Mouse (Mus musculus): ENCODE measurements at regions not wholly inside any gene's neighbourhood (a gene's known extent, or its start where the extent isn't known, plus 50 kb on each side); places are given as distances from the start of the nearest gene placed in this dataset.
A peak's percentile ranks its signal among the peaks of the same experiment; 100 is the strongest.

DNA sequence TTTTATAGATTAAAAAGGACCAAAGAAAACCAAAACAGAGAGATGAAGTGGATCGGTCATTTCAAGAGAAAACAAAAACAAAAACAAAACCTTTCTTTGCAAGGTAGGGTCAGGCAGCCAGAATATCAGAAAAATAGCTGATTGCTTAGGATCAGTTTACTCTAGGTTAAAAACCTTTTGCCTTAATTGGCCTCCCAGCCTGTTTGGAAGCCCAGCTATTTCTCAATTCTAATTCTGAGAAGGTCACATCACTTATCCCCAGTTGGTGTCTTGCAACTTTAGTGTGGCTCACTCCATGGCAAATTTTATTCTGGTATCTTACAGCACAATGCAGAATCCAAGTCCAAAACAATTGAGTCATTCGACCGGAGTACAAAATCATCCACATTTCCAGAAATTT is 70.0 kb downstream of the 1190002N15Rik start:
- no peak for DNase-seq (ENCODE audit: low spot score in 2 of 2)

DNA sequence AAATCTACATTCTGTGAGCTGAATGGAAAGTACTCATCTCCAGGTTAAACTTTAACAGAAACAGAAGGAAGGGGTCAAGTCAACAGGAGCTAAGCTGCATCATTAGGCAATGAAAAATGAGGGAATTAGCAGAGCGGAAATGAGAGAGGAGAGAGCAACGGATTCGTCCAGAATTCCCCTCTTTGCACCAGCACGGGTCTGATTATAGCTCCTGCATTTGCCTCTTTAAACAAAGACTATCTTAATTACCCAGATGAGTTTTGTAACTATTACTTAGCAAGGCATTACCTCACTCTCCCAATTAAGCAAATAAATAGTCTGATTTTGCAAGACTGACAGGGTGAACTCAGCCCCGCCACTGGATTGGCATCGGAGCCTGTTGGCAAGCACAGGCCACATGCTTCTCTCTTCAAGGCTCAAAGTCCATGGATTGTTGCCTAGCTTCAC is 81.8 kb downstream of the 1190002N15Rik start:
- no peak for DNase-seq (ENCODE audit: low spot score in 2 of 2)

DNA sequence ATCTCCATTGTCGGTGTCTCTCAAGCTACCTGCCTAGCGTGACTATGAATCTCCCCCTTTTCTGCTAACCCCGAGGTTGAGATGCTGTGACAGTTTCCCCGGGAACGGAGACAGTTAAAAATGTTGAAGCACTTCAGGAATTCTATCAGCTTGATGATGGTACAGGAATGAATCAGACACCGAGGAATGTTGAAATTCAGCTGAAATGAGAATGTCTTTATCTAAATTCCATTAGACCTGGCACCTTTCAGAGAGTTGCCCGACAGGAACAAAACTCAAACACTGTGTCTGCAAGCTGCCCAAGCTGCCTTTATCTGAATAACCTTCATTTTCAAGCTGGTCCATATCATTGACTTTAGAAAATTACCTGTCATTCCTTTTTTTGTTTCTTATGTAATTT is 82.4 kb downstream of the 1190002N15Rik start:
- no peak for DNase-seq (ENCODE audit: low spot score in 2 of 2)

DNA sequence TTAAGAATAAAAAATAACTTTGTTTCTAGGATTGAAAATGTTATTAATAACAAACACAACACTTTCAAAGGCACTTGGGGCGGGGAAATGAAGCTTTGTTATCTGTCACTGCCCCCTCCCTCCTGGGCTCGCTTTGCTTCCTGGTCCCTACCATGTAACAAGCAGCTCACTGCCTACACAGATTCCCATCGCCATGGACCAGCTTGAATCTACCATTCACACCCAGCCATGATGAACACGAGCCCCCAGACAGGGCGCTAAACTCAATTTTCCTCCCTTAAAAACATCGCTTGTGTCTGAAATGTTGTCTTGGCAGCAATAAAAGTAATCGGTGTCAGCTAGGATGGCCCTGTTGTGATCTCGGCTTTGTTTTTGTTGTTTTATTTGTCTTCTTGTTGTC is 88.0 kb downstream of the 1190002N15Rik start:
- DNase-seq (ENCODE audit: low spot score in 2 of 2): no peak

DNA sequence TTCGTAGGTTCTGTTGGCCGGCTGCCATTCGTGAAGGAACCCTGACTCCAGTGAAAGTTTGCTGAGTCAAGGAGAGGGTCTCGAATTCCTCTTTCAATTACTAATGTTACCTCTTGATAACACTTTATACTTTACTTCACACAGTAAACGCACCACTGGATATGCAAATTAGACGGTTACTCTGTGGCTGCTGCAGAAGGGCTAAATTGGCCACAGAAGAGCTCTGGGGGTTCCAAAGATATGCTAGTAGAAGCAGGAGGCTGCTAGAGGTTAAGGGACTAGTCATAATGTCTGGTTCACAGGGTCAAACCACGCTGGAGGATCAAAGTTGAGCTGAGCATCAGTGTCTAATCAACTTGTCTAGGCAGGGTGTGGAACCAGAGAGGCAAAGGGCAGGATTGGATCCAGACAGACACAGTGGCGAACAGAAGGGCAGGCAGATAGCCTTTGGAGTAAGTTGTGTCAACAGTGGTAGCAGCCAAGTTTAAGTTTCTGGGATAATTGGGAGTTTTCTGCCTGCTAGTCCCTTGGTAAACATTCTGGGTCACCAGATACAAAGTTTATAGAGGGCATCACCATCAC is 91.6 kb downstream of the 1190002N15Rik start:
- no peak for DNase-seq (ENCODE audit: low spot score in 2 of 2)

DNA sequence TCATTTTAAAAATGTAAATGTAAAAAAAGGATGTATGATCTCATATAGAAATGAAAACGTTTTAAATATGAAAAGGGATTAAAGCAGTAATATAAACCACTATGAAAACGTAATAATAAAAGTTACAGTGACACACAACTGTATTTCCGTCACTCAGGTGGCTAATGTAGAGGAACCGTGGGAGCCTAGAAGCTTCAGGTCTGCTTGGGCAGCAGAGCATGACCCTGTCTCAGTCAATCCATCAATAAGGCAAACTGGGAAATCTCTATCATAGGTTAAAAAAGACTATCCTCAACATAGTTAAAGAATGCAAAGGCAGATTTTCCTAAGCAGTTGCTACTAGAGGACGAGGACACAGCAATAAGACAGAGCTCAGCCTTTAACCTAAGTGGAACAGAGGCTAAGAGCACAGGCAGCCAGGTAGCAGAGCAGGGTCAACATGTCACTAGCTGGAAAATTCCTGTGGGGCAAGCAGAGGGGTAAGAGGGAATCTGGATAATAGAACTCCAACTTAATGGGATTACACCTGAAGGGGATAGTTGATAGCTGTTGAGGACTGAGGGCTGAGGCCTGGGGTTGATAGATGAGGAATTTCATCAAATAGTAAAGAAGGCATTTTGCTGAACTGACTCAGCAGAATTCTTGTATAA is 93.6 kb downstream of the 1190002N15Rik start:
- DNase-seq (ENCODE audit: low spot score in 2 of 2): no peak

DNA sequence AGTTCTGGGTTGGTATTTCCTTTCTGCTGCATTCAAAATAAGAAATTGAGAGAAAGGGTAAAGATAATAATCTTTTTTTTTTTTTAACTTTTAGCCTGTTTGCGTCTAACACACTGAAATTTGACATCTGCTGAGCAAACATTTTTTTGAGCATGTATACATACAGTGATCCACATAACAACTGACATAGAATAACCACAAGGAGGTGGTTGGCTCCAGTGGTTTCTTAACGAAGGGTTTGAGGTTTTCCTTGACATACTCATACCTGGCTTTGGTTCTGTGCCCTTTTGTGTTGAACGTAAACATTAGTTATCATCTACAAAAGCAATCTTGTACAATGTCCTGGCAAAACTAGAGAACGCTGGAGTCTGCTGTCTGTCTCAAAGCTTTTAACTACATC is 96.5 kb downstream of the 1190002N15Rik start:
- DNase-seq (ENCODE audit: low spot score in 2 of 2): peak; percentile 8 to 19

DNA sequence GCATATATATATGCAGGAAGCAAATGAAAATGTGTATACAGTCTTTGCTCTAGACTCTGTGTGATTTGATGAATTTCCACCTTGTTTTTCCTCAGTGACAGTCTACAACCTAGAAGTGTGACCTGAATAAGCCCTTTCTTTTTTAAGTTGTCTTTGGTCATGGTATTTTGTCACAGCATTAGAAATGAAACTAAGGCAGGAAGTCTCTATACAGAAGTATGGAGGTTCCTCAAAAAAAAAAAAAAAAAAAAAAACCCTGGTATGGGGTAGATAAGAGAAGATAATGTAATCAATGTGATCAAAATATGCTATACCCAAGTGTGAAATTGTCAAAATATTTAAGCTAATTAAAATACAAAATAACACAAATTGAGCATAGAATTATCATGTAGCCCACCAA is 104.4 kb downstream of the 1190002N15Rik start:
- no peak for DNase-seq (ENCODE audit: low spot score in 2 of 2)

DNA sequence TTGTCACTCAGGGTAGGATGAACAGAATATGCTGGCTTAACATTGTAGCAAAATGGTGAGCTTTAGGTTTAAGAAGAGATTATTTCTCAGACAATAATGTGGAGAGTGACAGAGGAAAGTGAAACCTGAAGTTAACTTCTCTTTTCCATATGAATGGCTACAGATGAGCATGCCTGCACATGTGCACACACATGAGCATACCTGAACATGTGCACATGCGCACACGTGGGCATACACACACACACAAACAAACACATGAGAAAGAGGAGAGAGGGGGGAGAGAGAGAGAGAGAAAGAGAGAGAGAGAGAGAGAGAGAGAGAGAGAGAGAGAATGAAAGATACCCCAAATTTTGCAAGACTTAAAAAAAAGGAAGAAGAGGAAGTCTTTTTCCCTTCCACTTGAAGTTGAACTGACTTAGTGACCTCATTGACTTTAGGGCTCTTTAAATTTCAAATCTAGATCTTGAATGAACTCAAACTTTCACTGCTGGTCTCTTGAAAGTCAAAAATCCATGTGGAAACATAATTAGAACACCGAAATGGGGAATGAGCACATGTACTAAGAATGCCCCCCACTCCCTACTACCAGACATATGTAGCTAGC is 105.6 kb downstream of the 1190002N15Rik start:
- DNase-seq (ENCODE audit: low spot score in 2 of 2): no peak

DNA sequence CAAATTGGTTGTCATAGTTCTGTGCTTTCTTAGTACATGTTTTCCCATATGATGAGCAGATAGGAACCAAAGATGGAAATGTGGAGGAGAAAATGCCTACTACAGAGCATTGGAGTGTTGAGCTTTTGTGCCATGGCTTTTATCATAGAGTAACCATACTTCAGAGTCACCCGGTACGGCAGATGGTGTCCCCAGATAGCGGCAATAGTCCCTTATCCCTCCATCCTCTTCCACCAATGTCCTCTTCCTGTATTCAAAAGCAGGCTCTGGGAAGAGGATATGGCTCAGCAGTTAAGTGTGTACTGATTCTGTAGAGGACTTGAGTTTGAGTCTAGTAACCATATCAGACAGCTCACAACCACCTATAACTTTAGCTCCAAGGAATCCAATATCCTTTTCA is 106.3 kb downstream of the 1190002N15Rik start:
- DNase-seq (ENCODE audit: low spot score in 2 of 2): no peak

DNA sequence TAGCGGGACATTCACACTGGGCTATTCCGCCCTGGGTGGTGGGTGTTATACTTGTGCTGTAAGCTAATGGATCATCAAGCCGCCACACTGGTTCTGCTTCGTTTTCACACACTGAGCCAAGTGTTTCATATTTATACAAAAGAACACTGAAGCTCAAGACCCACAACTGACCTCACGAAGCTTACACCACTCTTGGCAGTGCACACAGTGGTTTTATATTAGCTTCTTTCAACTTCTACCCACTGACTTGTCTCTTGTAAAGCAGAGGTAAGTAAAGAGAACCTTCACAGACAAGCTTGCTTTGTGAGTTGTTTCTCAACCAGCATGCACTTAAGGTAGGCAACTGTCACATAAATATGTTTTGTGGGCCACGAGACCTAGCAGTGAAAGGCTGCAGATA is 106.9 kb downstream of the 1190002N15Rik start:
- no peak for DNase-seq (ENCODE audit: low spot score in 2 of 2)

DNA sequence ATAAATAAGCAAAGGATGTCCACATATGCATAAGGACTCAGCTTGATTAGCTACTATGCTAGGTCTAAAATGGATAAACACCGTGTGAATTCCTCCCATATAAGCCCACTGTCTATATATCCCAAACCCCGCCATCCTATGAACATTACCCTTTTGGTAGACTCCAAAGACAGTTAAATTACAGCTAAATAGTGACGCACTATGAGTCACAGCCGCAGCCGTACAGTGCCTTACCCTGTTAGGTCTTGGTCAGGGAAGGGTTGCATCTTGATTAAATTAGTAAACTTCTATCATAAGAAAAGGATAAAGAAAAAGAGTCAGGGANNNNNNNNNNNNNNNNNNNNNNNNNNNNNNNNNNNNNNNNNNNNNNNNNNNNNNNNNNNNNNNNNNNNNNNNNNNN is 111.1 kb downstream of the 1190002N15Rik start:
- no peak for DNase-seq (ENCODE audit: low spot score in 2 of 2)

DNA sequence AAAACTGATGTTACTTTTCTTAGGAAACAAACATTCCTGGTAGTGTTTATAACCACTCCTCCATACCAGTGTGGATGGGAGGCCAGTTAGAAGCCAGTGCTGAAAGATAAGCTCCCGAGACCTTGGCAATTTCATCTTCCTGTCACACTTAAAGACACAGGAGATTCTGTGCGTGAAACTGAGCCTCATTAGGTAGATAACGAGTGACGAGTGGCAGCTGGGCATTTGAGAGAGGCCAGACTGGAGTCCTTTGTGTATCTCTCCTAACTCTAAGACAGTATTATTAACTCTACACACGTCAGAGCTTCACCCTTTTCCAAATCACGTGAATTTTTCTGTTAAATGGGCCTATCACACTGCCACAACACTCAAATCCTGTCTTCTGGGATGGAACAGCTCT is 112.1 kb downstream of the 1190002N15Rik start:
- DNase-seq (ENCODE audit: low spot score in 2 of 2): no peak

DNA sequence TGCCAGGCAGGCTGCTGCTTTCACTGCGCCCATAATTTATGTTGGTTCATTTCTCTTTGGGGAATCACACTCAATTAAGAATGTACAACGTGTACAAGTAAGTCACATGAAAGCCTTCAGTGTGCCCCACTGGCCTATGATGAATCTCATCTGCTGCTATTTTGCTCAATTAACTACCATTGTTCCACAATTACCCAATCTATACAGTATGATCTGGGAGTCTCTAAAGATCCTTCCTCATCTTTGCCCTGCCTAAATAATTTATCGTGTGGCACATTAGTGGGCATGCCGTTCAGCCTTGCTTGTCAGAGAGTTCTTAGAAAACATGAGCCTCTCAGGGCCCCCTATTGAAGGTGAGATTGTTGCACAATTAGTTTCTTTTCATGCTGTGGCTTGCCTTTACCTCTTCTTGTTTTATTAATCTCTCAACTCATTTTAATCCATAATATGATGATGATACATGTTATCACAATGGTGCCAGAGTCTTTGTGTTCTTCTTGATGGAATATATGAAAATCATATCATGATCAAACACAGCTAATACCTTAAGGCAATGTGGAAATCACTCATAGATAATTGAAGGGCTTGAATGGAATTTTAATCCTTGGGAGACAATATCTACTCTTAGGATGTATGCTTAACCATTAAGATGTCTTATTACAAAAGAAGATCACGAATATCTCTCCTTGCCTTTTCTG is 113.3 kb downstream of the 1190002N15Rik start:
- no peak for DNase-seq (ENCODE audit: low spot score in 2 of 2)

DNA sequence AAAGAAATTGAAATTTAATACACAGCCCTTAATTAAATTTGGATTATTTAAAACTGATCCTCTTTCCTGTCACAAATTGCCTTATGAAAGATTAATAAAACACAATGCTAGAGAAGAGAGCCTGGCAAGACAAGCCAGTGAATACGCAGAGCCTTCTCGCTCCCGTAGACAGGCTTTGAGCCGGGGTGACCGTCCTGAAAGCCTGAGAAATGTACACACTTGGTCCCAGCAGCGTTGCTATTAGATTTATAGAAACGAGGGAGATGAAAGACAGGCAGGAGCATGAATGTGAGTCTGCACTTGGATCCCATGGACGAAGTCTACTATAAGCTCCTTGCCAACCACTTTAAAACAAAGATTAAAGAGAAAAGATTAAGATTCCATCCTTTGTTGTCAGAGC is 127.3 kb downstream of the 1190002N15Rik start:
- no peak for DNase-seq (ENCODE audit: low spot score in 2 of 2)

DNA sequence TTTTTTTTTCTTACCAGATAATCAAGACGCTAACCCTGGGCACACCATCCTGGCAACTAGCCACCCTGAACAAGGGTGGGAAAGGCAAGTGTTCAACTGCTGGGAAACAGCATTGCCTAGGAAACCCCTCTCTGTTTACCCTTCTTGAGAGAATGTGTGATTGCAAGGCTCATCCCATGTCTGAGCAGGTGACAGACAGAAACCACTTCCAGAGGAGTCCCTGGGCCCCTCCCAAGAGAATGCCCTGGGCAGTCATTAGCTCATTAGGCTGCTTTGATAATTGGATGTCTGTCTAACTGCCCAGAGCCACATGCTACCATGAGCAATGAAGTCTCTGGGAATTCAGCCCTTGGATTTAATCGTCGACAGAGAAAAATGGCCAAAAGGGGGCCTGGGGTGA is 127.8 kb downstream of the 1190002N15Rik start:
- no peak for DNase-seq (ENCODE audit: low spot score in 2 of 2)

DNA sequence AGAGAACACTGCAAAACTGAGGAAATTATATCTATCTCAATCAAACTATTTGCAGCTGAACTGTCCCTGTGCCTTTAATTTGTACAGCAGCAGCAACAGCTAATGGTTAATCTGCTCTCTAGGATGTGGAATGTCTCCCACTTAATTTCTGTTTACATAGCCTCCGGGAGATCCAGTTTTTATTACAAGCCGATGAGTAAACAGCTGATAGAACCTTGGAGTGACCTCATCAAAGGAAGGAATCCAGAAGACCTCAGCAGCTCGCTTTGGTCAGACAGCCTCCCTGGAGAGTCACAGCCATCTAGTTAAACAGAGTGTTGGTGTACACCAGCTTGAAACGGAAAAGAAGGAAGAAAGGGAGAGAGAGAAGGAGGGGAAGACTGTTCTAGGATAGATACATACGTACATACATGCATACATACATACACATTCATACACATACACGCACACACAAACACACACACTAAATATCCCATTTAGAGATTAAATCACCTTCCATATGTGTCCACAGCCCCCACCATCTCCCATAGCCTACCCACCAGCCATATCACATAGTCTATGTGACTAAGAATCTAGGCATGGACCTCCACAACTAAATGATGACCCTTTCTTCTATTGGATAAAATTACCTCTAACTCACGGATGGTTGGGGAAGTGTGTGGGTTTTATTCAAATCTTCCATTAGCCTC is 129.1 kb downstream of the 1190002N15Rik start:
- DNase-seq (ENCODE audit: low spot score in 2 of 2): no peak

DNA sequence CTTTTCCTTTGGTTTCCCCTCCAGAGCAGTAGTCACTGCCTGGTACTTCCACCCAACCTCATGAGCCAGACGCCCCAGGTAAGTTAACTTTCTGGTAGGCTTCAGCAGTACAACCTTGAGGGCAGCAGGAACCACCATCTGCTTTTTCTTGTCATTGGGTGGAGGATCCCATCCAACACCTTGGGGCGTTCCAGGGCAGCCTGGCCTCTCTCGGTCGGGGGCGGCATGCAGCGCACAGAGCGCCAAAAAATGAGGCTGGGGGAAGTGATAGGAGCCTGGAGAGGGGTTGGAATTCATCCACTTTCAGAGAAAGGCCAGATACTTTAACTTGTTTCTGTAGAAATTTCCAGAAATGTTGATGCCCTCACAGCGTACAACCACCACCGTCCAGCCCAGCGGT is 130.2 kb downstream of the 1190002N15Rik start:
- DNase-seq (ENCODE audit: low spot score in 2 of 2): no peak

DNA sequence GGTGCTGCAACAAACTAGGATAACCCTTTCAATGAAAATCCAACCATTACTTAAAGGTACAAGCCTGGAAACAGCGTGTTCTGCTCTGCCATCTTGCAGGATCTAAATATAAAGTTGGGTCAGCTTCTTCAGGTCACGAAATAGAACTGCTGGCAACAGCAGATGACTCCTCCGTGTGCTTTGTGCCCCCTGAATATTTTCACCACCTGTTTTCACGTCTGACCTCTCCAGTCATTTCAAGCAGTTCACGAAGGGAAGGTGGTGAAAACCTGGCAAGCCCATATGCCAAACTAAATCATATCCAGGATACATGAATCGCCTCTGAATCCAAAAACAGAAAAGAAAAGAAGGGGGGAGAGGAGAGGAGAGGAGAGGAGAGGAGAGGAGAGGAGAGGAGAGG is 133.3 kb downstream of the 1190002N15Rik start:
- no peak for DNase-seq (ENCODE audit: low spot score in 2 of 2)

DNA sequence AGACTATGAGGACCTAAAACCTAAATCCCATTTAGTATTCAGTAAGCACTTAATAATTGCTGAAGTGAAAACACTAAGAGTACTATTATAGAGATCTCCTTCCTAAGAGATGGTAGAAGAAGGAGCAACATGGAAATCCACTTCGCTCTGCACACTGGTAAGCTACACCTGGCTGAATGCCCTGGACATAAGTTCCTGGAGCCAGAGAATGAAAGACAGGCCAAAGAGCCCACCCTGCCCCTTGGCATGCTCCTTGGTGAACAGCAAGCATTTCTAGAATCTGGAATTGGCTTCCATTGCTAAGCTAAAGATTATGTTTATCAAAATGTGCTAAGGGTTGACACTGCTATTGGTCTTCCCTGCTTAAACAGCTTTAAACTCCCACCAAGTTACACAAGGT is 137.3 kb downstream of the 1190002N15Rik start:
- no peak for DNase-seq (ENCODE audit: low spot score in 2 of 2)

DNA sequence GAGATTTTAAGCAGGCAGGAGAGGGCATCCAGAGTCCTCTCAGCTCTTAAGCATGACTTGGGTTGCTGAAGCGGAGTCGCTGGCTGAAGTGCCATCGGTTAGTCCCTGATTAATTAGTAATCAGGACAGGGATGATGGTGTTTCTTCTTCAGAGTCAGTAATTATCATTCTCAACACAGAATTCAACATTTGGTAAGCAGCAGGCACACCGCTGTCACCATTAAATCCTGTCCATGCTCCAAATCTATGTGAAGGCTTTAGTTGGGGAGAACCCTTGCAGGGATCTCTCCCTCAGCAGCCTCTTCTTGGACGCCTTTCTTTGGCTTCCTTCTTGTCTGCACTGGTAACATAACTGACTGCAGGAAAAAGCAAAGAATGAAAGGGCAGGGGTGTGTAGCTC is 142.7 kb downstream of the 1190002N15Rik start:
- DNase-seq (ENCODE audit: low spot score in 2 of 2): no peak

DNA sequence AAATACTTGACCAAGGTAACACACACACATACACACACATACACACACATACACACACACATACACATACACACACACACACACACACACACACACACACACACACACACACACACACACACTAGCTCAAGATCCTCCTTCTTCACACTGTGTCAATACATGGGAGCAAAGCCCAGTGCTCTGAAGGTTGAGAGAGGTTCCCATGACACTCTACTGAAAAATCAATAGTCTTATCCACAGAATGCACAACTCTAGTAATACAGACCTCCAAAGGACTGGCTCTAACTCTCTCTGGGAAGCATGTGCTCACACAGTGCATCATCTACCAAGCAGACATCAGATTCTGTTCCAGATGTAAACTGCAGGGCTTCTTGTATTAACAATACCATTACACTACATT is 151.7 kb downstream of the 1190002N15Rik start:
- DNase-seq (ENCODE audit: low spot score in 2 of 2): no peak
